Mouse (Mus musculus) ES-Bruce4 (cell line): Measurements from ENCODE around the gene B3gnt8.

Experiments
- CTCF ChIP-seq: IDR thresholded peaks from one replicate; pipeline ENCODE4 v1.8.1; 2011; ENCODE audit warnings: low read depth, low read length
- EP300 ChIP-seq: IDR thresholded peaks from 2 replicates; pipeline ENCODE4 v1.6.1; 2011; ENCODE audit warnings: low read depth, low read length; ENCODE audit not compliant: insufficient read depth
- POLR2A ChIP-seq: IDR thresholded peaks from one replicate; pipeline ENCODE4 v1.8.1; 2011; ENCODE audit warnings: low read length; ENCODE audit not compliant: insufficient read depth

GRCm38 (mm10) chr7:25625594-25626250 is 732 bp upstream of the B3gnt8 start:
- TF ChIP-seq CTCF (peak; percentile 64), POLR2A (no peak), EP300 (no peak)
